9 mouse cellular contexts compared by ENCODE assay signal in genomic region chr15:101976023-101976422, GRCm38 (mm10). TPM values are rescaled to one million over a fixed set of nuclear protein-coding genes. Genes with fewer than 3 reads are reported as not detected.
DNase-seq lines count a peak whose midpoint lies in the region; ATAC-seq and TF ChIP-seq lines count a peak whose summit lies in the region.
"Had no signal": no experiment of that assay in that cellular context is flagged by ENCODE, and none has a peak within 500 bp of the region (broad histone marks: within the 10 kb centered on the region; RNA-seq: fewer than 3 reads in every experiment).

No protein-coding gene starts in this region.

- H3K9ac ChIP-seq in limb, embryonic 14.5 days (ENCODE audit: low read depth, low read length, severe bottlenecking) = peak overlapping the region; percentile 25; the same call in 1 of the 2 replicates

- no peaks in the 10 kb centered on the region for H3K36me3 ChIP-seq in limb, embryonic 14.5 days (ENCODE audit: control insufficient read depth, insufficient read depth, low read length)

- ATAC-seq in limb, embryonic 14.5 days (ENCODE audit: low FRiP score, low read depth) = peak; percentile 50; the same call in 1 of the 2 replicates
- ATAC-seq: Patski had no signal

- no peaks in the 10 kb centered on the region for H3K9me3 ChIP-seq in limb, embryonic 14.5 days (ENCODE audit: control insufficient read depth, low read length)

- 3% methylated on average over 5 of the region's 5 CpGs for WGBS in limb, embryonic 14.5 days

- H3K4me3 ChIP-seq in limb, embryonic 14.5 days (replicated peaks; ENCODE audit: low read length) = no peak overlapping the region

- no peaks in the 10 kb centered on the region for H3K27me3 ChIP-seq in limb, embryonic 14.5 days (ENCODE audit: control insufficient read depth, insufficient read depth, low read length)
- H3K27me3 ChIP-seq: Patski had no signal

- TF ChIP-seq POLR2A in limb, embryonic 14.5 days (IDR thresholded peaks at IDR 0.05; ENCODE audit: borderline replicate concordance, extremely low read depth, insufficient read depth, insufficient read length) = no peak

- no peak overlapping the region for H3K4me2 ChIP-seq in limb, embryonic 14.5 days (replicated peaks; ENCODE audit: low read depth, low read length, severe bottlenecking)

- peaks cover 39% of the 10 kb centered on the region for H3K4me1 ChIP-seq in limb, embryonic 14.5 days (ENCODE audit: control insufficient read depth, insufficient read depth, low read length)

- DNase-seq in spleen, adult 12 weeks (ENCODE audit: low spot score) = peak; percentile 42
- no peak for DNase-seq in spleen, adult 18-20 months
- DNase-seq in heart, adult 9 months (ENCODE audit: low spot score in 2 of 2) = peak; percentile 66 to 68
- peak; percentile 77 for DNase-seq in limb, embryonic 14.5 days (ENCODE audit: low spot score)
- DNase-seq in ovary, postnatal 36 days (ENCODE audit: low spot score) = peak; percentile 70
- no peak for DNase-seq in frontal cortex, postnatal 36 days (ENCODE audit: low spot score in 2 of 2)
- no peak for DNase-seq in left cerebral cortex, adult 8-10 months (ENCODE audit: low spot score in 2 of 2)
- DNase-seq in embryo, embryonic 11 days = no peak

- H3K27ac ChIP-seq in limb, embryonic 14.5 days (replicated peaks; ENCODE audit: low read depth, low read length) = peak overlapping the region; percentile 80

RNA-seq across cellular contexts. Expression of gene Krt78, which starts 21.9 kb away (rescaled TPM):
- polyA plus RNA-seq in limb, embryonic 14.5 days (2012; rRNA removed) = 0.04 and 0.09 TPM in 2 replicates
- 0.08 and 0.22 TPM in 2 replicates for polyA plus RNA-seq in limb, embryonic 14.5 days (2014; fragmentation: Nextera tagmentation; extraction: Ambion mirVana)
- total RNA-seq in left cerebral cortex, adult 8-10 months (2022) = not detected

RNA-seq across cellular contexts. Expression of gene Krt8, which starts 28.3 kb away (rescaled TPM):
- 3.7 and 7.9 TPM in 2 replicates for polyA plus RNA-seq in limb, embryonic 14.5 days (2012; rRNA removed)
- polyA plus RNA-seq in limb, embryonic 14.5 days (2014; fragmentation: Nextera tagmentation; extraction: Ambion mirVana) = 13.2 and 19.8 TPM in 2 replicates
- under 1 TPM; 0.17 to 0.95 (median 0.23) TPM for total RNA-seq in left cerebral cortex, adult 8-10 months (2022)

RNA-seq across cellular contexts. Expression of gene Krt79, which starts 35.9 kb away (rescaled TPM):
- polyA plus RNA-seq in limb, embryonic 14.5 days (2012; rRNA removed) = 0.18 and 0.23 TPM in 2 replicates
- polyA plus RNA-seq in limb, embryonic 14.5 days (2014; fragmentation: Nextera tagmentation; extraction: Ambion mirVana) = 0.29 and 0.51 TPM in 2 replicates
- not detected for total RNA-seq in left cerebral cortex, adult 8-10 months (2022)

RNA-seq across cellular contexts. Expression of gene Krt4, which starts 51.5 kb away (rescaled TPM):
- polyA plus RNA-seq in limb, embryonic 14.5 days (2012; rRNA removed) = 27.0 and 51.0 TPM in 2 replicates
- polyA plus RNA-seq in limb, embryonic 14.5 days (2014; fragmentation: Nextera tagmentation; extraction: Ambion mirVana) = 180 and 268 TPM in 2 replicates
- total RNA-seq in left cerebral cortex, adult 8-10 months (2022) = not detected

RNA-seq across cellular contexts. Expression of gene Krt18, which starts 52.0 kb away (rescaled TPM):
- polyA plus RNA-seq in limb, embryonic 14.5 days (2012; rRNA removed) = 5.9 and 7.6 TPM in 2 replicates
- 16.4 and 22.3 TPM in 2 replicates for polyA plus RNA-seq in limb, embryonic 14.5 days (2014; fragmentation: Nextera tagmentation; extraction: Ambion mirVana)
- 1 to 10 TPM in 2 of 4 experiments, under 1 TPM in 2; 0.26 to 2.5 (median 1.3) TPM for total RNA-seq in left cerebral cortex, adult 8-10 months (2022)

Comparison
In these comparisons a context has a peak if more than half of its experiments do, and no peak if none do; other contexts are left out.
1. DNase-seq: peak in spleen, adult 12 weeks (single experiment), heart, adult 9 months (2 of 2), limb, embryonic 14.5 days (single experiment) and ovary, postnatal 36 days (single experiment); none in spleen, adult 18-20 months (0 of 2), frontal cortex, postnatal 36 days (0 of 2), left cerebral cortex, adult 8-10 months (0 of 2) and embryo, embryonic 11 days (single experiment).